Mouse (Mus musculus): Measurements from ENCODE around the gene Ppp1r14c. TPM values are rescaled to one million over a fixed set of nuclear protein-coding genes. Genes with fewer than 3 reads are reported as not detected.
A peak's percentile ranks its signal among the peaks of the same experiment; 100 is the strongest.

Gene Ppp1r14c
- total RNA-seq (2021), result 10 to 100 TPM; 14.6 to 16.0 TPM

DNA sequence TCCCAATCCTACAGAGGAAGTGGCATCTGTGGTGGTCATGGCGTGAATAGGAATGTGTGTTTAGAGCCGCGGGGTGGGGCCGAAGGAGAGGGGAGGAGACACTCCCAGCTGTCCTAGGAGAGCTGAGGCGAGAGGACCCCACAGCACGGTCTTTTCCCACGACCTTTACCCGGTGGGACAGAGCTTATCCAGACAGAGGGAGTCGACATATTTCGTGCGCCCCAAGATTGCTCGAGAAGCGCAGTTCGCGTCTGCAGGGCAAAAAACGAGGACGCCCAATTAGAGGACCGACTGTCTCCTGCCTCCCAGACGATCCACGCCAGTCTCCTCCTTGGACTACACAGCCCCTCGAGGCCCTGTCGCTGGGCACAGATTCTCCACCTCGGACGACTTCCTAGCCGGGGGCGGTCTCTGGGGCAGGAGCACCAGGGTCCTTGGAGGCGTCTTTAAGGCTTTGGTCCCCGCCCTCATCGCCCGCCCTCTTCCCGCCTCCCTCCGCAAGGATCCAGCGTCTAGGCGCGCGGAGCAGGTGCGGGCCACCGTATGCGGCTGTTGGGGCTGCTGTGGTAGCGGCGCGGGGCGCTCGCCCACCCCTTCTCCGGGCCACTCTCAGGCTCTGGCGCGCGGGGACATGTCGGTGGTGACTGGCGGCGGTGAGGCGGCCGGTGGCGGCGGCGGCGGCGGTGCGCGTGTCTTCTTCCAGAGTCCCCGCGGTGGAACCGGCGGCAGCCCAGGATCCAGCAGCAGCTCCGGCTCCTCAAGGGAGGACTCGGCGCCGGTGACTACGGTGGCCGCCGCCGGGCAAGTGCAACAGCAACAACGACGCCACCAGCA lies at the start of gene Ppp1r14c:
Gene Ppp1r14c (plus strand): TSS at position 22 of the 834 bp plus-strand sequence.
- DNase-seq (ENCODE audit: low spot score in 2 of 2), result no peak
- intact Hi-C loops (cut with DNase I), result loop anchor here (5.0 kb wide), 1 partner anchor 51 kb away; no protein-coding TSS in a partner anchor

GRCm38 (mm10) chr10:3321406-3321805 lies 44.5 kb upstream of the Ppp1r14c start:
- no peak for DNase-seq (ENCODE audit: low spot score in 2 of 2)
- intact Hi-C loops (cut with DNase I), result no loop called here

- DNase-seq (ENCODE audit: low spot score in 2 of 2), result no peak
- intact Hi-C loops (cut with DNase I), result no loop called here
These were observed 40.4 kb upstream of the Ppp1r14c start for GRCm38 (mm10) chr10:3325447-3325846.

DNA sequence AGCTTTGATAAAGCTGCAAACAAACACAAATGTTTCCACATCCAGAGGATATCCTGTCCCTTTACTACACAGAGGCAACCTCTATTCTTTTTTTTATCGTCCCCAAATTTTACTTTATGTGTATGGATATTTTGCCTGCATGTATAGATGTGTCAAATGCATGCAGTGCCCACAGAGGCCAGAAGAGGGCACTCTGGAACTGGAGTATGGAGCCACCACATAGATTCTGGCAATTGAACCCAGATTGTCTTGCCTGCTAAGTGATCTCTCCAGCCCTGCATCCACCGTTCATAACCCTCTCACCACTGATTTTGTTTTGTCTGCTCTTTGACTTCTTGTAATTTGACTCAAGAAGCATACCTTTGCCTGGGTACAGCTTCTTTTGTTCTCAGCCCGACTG lies 33.0 kb upstream of the Ppp1r14c start:
- peak; percentile 73 to 79 for DNase-seq (ENCODE audit: low spot score in 2 of 2)
- intact Hi-C loops (cut with DNase I), result loop anchor here (1.0 to 5.0 kb wide), 2 partner anchors 198 to 609 kb away; no protein-coding TSS in a partner anchor

DNA sequence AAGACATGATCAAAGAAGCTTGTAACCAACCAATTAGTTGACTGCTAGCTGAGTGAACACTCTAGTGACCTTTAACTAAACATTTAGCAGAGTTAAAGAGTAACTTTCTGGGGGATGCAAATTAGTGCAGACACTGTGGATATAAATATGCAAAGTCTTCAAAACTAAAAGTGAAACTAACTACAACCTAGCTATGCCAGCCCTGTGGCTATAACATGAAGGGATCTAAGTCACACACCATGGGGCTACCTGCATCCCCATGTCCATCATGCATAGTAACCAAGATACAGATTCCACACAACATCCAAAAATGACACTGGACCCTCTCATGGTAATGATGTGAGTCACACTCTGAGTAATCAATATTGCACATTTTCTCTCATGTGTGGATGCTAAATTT lies 31.3 kb upstream of the Ppp1r14c start:
- intact Hi-C loops (cut with DNase I), result loop anchor here (5.0 kb wide), 1 partner anchor 608 kb away; no protein-coding TSS in a partner anchor

GRCm38 (mm10) chr10:3336729-3337329 lies 29.0 kb upstream of the Ppp1r14c start:
- intact Hi-C loops (cut with DNase I), result no loop called here
- no peak for DNase-seq (ENCODE audit: low spot score in 2 of 2)

More for the DNA sequence above, 31.3 kb upstream of the Ppp1r14c start:
- DNase-seq (ENCODE audit: low spot score in 2 of 2), result no peak

GRCm38 (mm10) chr10:3337330-3337901 lies 28.4 kb upstream of the Ppp1r14c start:
- no peak for DNase-seq (ENCODE audit: low spot score in 2 of 2)
- intact Hi-C loops (cut with DNase I), result no loop called here

GRCm38 (mm10) chr10:3345706-3346105 lies 20.2 kb upstream of the Ppp1r14c start:
- no peak for DNase-seq (ENCODE audit: low spot score in 2 of 2)
- intact Hi-C loops (cut with DNase I), result no loop called here

DNA sequence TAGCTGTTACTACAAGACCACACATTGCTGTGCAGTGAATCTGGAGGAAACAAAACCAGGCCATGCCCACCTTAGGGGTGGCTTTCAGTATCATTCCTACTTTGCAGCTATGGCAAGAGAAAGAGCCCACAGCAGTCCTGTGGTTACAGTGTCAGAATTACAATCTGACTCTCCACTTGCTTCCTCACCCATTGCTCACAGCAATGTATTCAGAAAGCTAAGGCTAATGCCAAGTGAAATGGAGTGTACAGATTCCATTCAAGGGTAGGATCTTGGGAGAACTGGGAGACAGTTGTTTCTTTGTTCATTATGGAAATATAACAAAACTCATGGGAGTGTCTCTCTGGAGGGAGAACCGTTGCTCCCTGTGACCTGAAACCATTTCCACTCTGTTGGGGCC lies 6.3 kb upstream of the Ppp1r14c start:
- no peak for DNase-seq (ENCODE audit: low spot score in 2 of 2)
- intact Hi-C loops (cut with DNase I), result no loop called here

DNA sequence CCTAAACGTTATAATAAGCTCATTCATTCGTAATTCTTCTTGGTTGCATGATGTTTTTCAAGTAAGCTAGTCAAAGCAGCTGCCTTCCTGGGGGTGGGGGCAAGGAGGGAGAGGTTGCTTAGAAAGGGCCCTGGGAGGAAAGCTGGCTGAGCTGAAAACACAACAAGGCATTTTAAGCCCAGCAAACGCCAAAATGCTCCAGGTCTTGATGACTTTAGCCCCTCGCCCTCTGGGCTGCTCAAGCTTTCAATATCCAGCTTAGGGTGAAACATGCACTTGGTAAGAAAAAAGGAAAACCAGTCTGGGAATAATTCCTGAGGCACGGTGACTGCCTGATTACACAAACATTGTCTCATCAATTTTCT lies 204 bp upstream of the Ppp1r14c start:
- DNase-seq (ENCODE audit: low spot score in 2 of 2), result peak in 1 of 2 experiments; percentile 10
- intact Hi-C loops (cut with DNase I), result loop anchor here (5.0 kb wide), 1 partner anchor 52 kb away; no protein-coding TSS in a partner anchor

GRCm38 (mm10) chr10:3366870-3367431 lies 1.1 kb downstream of the Ppp1r14c start:
- intact Hi-C loops (cut with DNase I), result loop anchor here (5.0 kb wide), 1 partner anchor 50 kb away; no protein-coding TSS in a partner anchor
- peak; percentile 72 to 78 for DNase-seq (ENCODE audit: low spot score in 2 of 2)

DNA sequence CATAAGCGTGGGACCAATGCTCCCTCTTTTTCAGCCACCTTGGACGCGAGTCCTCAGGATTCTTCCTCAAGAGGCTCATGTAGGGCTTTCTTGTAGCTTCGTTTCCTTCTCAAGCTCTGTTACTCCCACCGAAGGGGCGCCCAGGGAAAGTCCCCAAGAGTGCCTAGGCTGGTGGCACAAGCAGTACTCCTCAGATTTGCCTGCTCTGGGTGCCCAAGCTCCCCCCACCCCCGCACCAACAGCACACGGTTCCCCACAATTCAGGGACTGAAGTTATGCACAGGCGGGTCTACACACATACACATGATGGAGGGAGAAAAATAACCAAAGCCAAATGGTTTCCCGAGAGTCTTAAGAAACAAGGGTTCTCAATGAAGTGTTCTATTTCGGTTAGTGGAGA lies 1.6 kb downstream of the Ppp1r14c start:
- intact Hi-C loops (cut with DNase I), result loop anchor here (5.0 kb wide), 1 partner anchor 50 kb away; no protein-coding TSS in a partner anchor

GRCm38 (mm10) chr10:3383176-3383575 lies 17.3 kb downstream of the Ppp1r14c start:
- intact Hi-C loops (cut with DNase I), result no loop called here
- DNase-seq (ENCODE audit: low spot score in 2 of 2), result no peak

More for the DNA sequence above, 1.6 kb downstream of the Ppp1r14c start:
- peak; percentile 20 to 29 for DNase-seq (ENCODE audit: low spot score in 2 of 2)

GRCm38 (mm10) chr10:3392251-3392650 lies 26.4 kb downstream of the Ppp1r14c start:
- intact Hi-C loops (cut with DNase I), result no loop called here
- DNase-seq (ENCODE audit: low spot score in 2 of 2), result no peak

DNA sequence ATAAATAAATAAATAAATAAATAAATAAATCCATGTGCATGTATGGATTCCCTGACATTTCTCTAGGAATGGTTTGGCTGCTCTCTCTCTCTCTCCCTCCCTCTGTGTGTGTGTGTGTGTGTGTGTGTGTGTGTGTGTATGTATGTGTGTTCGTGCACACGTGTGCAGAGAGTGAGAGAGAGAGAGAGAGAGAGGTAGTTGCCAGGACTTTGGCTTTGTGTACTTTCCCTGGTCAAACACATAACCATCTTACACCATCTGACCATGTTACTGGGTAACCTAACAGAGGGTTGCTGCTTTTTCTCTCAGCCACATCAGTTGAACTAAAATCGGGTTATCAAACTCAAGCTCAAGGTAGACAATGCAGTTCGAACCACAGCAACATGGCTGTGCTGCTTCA lies 27.7 kb downstream of the Ppp1r14c start:
- intact Hi-C loops (cut with DNase I), result no loop called here
- DNase-seq (ENCODE audit: low spot score in 2 of 2), result no peak

DNA sequence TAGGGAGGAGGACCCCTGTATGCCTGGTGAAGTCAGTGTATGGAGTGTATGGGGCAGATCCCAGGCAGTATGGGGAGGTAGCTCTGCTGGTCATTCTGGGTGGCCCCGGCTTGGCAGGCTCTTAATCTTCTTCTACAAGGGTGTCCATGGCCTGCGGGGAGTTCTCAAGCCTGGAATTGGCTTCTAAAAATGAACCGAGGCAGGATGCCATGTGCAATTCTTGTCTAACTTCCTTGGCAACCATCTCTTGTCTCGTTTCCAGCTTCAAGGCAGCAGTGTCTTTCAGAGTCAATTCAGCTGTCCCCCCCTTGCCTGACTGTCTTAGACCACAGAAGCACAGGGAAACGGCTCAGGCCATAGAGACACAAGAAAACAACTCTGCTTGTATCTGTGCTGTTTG lies 28.3 kb downstream of the Ppp1r14c start:
- intact Hi-C loops (cut with DNase I), result no loop called here
- peak in 1 of 2 experiments; percentile 34 for DNase-seq (ENCODE audit: low spot score in 2 of 2)

- intact Hi-C loops (cut with DNase I), result no loop called here
- DNase-seq (ENCODE audit: low spot score in 2 of 2), result no peak
These were observed 28.9 kb downstream of the Ppp1r14c start for GRCm38 (mm10) chr10:3394671-3395288.

- DNase-seq (ENCODE audit: low spot score in 2 of 2), result no peak
- intact Hi-C loops (cut with DNase I), result no loop called here
These were observed 29.6 kb downstream of the Ppp1r14c start for GRCm38 (mm10) chr10:3395341-3395931.

Data from left cerebral cortex, postnatal 36 days (tissue).